Mouse (Mus musculus): ENCODE measurements around the gene Agrp. TPM values are rescaled to one million over a fixed set of nuclear protein-coding genes. Genes with fewer than 3 reads are reported as not detected.
A peak's percentile ranks its signal among the peaks of the same experiment; 100 is the strongest.
"Not testable (repeated sequence)": the region's sequence is repeated elsewhere in the genome, so short reads cannot be mapped to it uniquely, and the experiment has no call there.

Gene Agrp
- polyA plus RNA-seq, 1 experiment from 2014 or later, result 2.1 TPM

DNA sequence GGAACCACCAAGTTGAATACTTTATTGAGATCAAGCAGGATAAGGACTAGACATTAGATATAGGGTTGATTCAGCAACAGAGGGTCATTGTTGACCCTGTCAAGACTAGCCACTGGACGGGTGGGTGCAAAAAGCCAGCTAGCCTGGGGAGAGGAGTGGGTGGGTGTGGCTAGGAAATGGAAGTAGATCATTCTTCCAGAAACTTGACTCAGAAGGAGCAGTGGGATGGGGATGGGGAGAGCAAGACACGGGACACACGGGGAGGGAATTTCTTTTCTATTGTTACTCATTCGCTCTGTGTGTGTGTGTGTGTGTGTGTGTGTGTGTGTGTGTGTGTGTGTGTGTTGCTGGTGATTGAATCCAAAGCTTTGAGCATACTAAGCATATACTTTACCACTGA, 27.4 kb downstream of the Agrp start:
- H3K4me1 ChIP-seq (ENCODE audit: control insufficient read depth, insufficient read depth, low read length), result peaks cover 26% of the 10 kb centered on the region
- H3K4me2 ChIP-seq (ENCODE audit: low read depth), result no peak overlapping the region
- no peak overlapping the region for H3K9ac ChIP-seq (ENCODE audit: low read length)
- peaks cover 21% of the 10 kb centered on the region for H3K27me3 ChIP-seq (ENCODE audit: control insufficient read depth, insufficient read depth, low read length)
- no peaks in the 10 kb centered on the region for H3K36me3 ChIP-seq (ENCODE audit: control insufficient read depth, insufficient read depth, low read length)
- DNase-seq (ENCODE audit: low spot score) (no peak), ATAC-seq (ENCODE audit: insufficient read depth, low FRiP score, low TSS enrichment) (no peak)
- H3K9me3 ChIP-seq (ENCODE audit: control insufficient read depth, low read length), result no peaks in the 10 kb centered on the region
- H3K4me3 ChIP-seq (ENCODE audit: low read depth, low read length), result no peak overlapping the region
- no peak overlapping the region for H3K27ac ChIP-seq (ENCODE audit: low read depth, low read length)
- 81% methylated on average over 4 of the region's 4 CpGs for WGBS

DNA sequence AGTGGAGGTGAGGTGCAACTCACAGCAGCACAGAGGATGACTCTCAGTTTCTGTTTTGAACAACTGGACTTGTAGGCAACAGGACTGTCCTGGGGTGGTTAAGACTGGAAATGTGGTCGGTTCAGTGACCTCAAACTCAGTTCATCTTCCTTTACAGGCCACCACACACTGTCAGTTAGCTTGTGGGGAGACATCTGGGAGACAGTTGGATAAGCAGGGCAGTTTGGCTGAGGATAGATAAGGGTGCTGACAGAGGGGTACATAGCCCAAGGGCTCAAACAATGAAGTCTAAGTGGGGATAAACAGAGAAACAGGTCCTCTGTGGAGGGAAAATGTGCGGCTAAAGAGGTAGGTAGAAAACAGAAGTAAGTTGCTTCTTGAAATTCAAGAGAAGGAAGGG, 27.8 kb downstream of the Agrp start:
- Histone ChIP-seq H3K27ac (ENCODE audit: low read depth, low read length) (no peak overlapping the region), H3K4me2 (ENCODE audit: low read depth) (no peak overlapping the region), H3K36me3 (ENCODE audit: control insufficient read depth, insufficient read depth, low read length) (no peaks in the 10 kb centered on the region), H3K4me1 (ENCODE audit: control insufficient read depth, insufficient read depth, low read length) (peaks cover 30% of the 10 kb centered on the region), H3K9me3 (ENCODE audit: control insufficient read depth, low read length) (no peaks in the 10 kb centered on the region), H3K27me3 (ENCODE audit: control insufficient read depth, insufficient read depth, low read length) (peaks cover 18% of the 10 kb centered on the region), H3K4me3 (ENCODE audit: low read depth, low read length) (no peak overlapping the region), H3K9ac (ENCODE audit: low read length) (no peak overlapping the region)
- ATAC-seq (ENCODE audit: insufficient read depth, low FRiP score, low TSS enrichment) (no peak), DNase-seq (ENCODE audit: low spot score) (no peak)
- WGBS, result 75% methylated on average over 2 of the region's 2 CpGs

DNA sequence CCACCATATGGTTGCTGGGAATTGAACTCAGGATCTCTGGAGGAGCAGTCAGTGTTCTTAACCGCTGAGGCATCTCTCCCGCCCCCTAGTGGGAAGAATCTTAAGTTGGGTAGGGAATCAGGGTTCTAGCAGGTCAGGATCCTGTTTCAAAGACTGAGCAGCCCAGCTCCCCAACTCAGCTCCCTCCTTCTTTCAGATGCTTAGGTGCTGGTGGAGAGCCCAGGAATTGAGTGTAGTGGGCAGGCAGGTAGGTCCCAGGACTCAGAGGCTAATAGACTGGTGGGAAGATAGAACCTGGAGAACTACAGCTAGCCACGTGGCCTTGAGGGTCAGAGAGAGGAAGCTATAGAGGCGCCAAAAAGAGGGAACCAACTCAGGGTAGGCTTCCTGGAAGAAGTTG, 29.5 kb downstream of the Agrp start:
- 0 out of 2 replicates have a peak overlapping the region, but pooled peaks have one; percentile 0 for H3K4me2 ChIP-seq (ENCODE audit: low read depth)
- H3K9me3 ChIP-seq (ENCODE audit: control insufficient read depth, low read length), result no peaks in the 10 kb centered on the region
- no peaks in the 10 kb centered on the region for H3K36me3 ChIP-seq (ENCODE audit: control insufficient read depth, insufficient read depth, low read length)
- peaks cover 21% of the 10 kb centered on the region for H3K4me1 ChIP-seq (ENCODE audit: control insufficient read depth, insufficient read depth, low read length)
- no peak overlapping the region for H3K27ac ChIP-seq (ENCODE audit: low read depth, low read length)
- H3K27me3 ChIP-seq (ENCODE audit: control insufficient read depth, insufficient read depth, low read length), result peaks cover 9% of the 10 kb centered on the region
- DNase-seq (ENCODE audit: low spot score), result no peak
- no peak for ATAC-seq (ENCODE audit: insufficient read depth, low FRiP score, low TSS enrichment)
- H3K9ac ChIP-seq (ENCODE audit: low read length), result no peak overlapping the region
- WGBS, result 32% methylated on average over 4 of the region's 4 CpGs
- no peak overlapping the region for H3K4me3 ChIP-seq (ENCODE audit: low read depth, low read length)

DNA sequence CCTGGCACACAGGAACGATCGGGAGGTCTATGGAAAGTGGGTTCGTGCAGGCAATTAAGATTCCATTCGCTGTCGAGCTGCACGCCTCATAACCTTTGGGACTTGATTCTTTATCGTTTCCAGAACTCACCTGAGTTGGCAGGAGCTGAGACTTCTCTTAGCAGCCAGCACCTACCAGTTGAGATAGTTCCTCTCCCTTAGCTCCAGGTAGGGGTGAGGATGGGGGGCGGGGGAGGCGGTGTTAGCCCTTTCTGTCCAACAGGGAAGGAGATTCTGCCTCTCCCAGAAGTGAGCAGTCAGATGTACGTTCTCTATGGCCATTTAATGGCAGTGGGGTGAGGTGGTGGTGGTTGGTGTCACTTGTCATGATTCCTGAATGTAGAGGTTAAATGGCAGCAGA, 30.1 kb downstream of the Agrp start:
- no peaks in the 10 kb centered on the region for H3K36me3 ChIP-seq (ENCODE audit: control insufficient read depth, insufficient read depth, low read length)
- ATAC-seq (ENCODE audit: insufficient read depth, low FRiP score, low TSS enrichment), result no peak
- 0 out of 2 replicates have a peak overlapping the region, but pooled peaks have one; percentile 20 for H3K27ac ChIP-seq (ENCODE audit: low read depth, low read length)
- peaks cover 21% of the 10 kb centered on the region for H3K4me1 ChIP-seq (ENCODE audit: control insufficient read depth, insufficient read depth, low read length)
- WGBS, result 7% methylated on average over 10 of the region's 10 CpGs
- H3K9me3 ChIP-seq (ENCODE audit: control insufficient read depth, low read length), result no peaks in the 10 kb centered on the region
- peak overlapping the region; percentile 93 for H3K4me2 ChIP-seq (ENCODE audit: low read depth)
- peaks cover 3% of the 10 kb centered on the region; the same call in 1 of the 2 replicates for H3K27me3 ChIP-seq (ENCODE audit: control insufficient read depth, insufficient read depth, low read length)
- peak overlapping the region; percentile 91 for H3K9ac ChIP-seq (ENCODE audit: low read length)
- no peak for DNase-seq (ENCODE audit: low spot score)
- peak overlapping the region; percentile 85 for H3K4me3 ChIP-seq (ENCODE audit: low read depth, low read length)

DNA sequence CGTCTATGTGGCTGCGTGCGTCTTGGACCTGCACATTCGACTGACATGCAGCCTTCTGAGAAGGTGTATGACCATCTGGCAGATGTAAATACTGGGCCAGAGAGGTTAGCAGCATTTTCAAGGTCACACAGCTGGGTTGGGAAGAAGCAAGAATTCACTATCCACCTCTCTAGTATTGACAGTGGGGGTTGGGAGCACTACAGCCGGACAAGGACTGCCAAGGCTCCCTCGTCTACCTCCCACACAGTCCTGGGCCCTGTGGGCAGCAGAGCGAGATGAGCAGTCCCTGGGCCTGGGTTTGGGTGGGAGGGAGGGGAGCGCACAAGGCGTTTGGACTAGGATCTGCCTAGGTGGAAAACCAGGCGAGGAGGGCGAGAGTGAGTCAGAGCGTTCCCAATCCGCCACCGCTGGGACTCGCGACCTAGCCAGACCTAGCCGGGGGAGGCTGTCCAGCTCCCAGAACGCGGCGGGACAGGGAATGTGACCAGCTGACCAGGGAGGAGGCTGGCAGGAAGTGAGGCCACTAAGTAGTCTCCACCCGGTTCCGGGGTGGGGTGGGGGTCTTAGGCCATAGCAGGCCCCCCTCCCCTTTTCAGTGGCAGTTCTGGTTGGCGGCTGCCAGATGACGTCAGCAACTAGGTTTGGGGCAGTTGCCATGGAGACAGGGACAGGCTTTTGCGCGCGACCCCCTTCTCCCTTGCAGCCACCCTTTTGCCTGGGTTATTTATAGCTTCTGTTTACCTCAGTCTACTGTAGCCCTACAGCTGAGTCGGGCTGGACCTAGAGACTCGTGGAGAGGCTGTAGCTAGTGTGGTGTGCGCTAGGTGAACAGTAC, 30.8 kb downstream of the Agrp start:
- Histone ChIP-seq H3K27me3 (ENCODE audit: control insufficient read depth, insufficient read depth, low read length) (no peaks in the 10 kb centered on the region), H3K36me3 (ENCODE audit: control insufficient read depth, insufficient read depth, low read length) (no peaks in the 10 kb centered on the region), H3K4me1 (ENCODE audit: control insufficient read depth, insufficient read depth, low read length) (peaks cover 21% of the 10 kb centered on the region), H3K27ac (ENCODE audit: low read depth, low read length) (peak overlapping the region; percentile 89), H3K9ac (ENCODE audit: low read length) (peak overlapping the region; percentile 91), H3K4me3 (ENCODE audit: low read depth, low read length) (peak overlapping the region; percentile 85), H3K4me2 (ENCODE audit: low read depth) (peak overlapping the region; percentile 93), H3K9me3 (ENCODE audit: control insufficient read depth, low read length) (no peaks in the 10 kb centered on the region)
- ATAC-seq (ENCODE audit: insufficient read depth, low FRiP score, low TSS enrichment) (peak; percentile 76), DNase-seq (ENCODE audit: low spot score) (peak; percentile 87)
- WGBS, result 2% methylated on average over 24 of the region's 30 CpGs

DNA sequence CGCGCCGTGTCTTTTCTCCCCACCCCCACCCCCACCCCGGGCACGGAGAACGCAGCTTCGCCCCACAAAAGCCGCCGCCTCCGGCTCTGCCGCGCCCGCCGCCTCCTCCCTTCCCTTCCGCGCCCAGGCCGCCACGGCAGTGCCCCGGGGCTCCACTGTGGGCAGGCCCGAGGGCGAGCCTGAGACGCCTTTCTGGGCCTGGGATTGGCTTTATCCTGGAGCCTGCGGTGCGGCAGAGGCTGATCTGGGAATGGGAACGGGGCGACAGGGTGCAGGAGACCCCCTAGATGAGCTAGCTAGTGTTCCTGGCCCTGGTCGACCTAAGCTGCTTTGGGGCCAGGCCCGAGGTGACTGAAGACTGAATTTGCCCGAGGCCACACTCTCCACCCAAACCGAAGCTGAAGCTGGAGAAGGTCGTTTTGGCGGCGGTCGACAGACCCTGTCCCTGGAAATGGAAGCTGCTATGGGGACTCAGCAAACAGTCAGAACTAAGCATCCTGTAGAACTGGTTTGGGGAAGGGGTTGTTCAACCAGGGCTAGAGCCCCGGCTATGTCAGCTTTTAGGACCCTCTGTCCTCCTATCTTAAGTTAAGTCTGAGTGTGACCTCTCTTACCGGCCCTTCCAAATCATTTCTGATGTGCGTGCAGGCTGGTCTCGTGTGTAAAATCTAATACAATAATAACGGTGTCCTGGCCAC, 31.6 kb downstream of the Agrp start:
- Histone ChIP-seq H3K4me2 (ENCODE audit: low read depth) (peak overlapping the region; percentile 93), H3K4me1 (ENCODE audit: control insufficient read depth, insufficient read depth, low read length) (peaks cover 21% of the 10 kb centered on the region), H3K27me3 (ENCODE audit: control insufficient read depth, insufficient read depth, low read length) (no peaks in the 10 kb centered on the region), H3K36me3 (ENCODE audit: control insufficient read depth, insufficient read depth, low read length) (no peaks in the 10 kb centered on the region), H3K9me3 (ENCODE audit: control insufficient read depth, low read length) (no peaks in the 10 kb centered on the region), H3K4me3 (ENCODE audit: low read depth, low read length) (peak overlapping the region; percentile 85), H3K9ac (ENCODE audit: low read length) (peak overlapping the region; percentile 91), H3K27ac (ENCODE audit: low read depth, low read length) (peak overlapping the region; percentile 89)
- ATAC-seq (ENCODE audit: insufficient read depth, low FRiP score, low TSS enrichment) (peak; percentile 25; the same call in 1 of the 2 replicates), DNase-seq (ENCODE audit: low spot score) (peak; percentile 62)
- WGBS, result 1% methylated on average over 33 of the region's 39 CpGs

DNA sequence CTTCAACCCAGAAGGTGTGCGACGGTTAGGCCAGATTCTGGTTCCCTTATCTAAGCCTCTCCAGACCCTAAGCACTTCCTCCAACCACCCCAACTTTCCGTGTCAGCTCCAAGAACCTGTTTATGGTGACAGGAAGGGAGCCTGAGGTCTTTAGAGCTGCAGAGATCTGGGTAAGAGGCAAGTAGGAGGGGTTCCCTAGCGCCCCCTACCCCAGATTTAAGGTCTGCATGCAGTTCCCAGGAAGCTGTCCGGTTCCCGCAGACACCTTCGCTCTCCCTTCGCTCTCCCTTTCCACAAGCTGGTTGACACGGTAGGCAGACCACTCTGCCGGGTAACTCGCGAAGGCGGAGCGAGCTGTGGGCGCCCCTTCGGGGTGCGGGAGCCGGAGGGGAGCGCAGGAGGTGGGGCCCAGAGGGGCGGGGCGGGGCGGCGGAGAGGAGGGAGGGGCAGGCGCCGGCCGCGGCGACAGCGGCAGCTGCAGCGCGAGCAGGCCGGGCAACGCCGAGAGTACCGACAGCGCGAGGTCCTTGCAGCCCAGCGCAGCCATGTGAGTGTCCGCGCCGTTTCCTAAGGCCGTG, 32.3 kb downstream of the Agrp start, which contains the start of gene Ripor1:
Ripor1 (plus strand) TSS at position 452 of the 578 bp plus-strand sequence.
- DNase-seq (ENCODE audit: low spot score) (peak; percentile 85), ATAC-seq (ENCODE audit: insufficient read depth, low FRiP score, low TSS enrichment) (peak; percentile 67)
- H3K27me3 ChIP-seq (ENCODE audit: control insufficient read depth, insufficient read depth, low read length), result no peaks in the 10 kb centered on the region
- peak within 1 kb of the TSS; percentile 85 for H3K4me3 ChIP-seq (ENCODE audit: low read depth, low read length)
- H3K4me2 ChIP-seq (ENCODE audit: low read depth), result peak within 1 kb of the TSS; percentile 93
- peak within 1 kb of the TSS; percentile 89 for H3K27ac ChIP-seq (ENCODE audit: low read depth, low read length)
- H3K9ac ChIP-seq (ENCODE audit: low read length), result peak within 1 kb of the TSS; percentile 91
- no peaks in the 10 kb centered on the region for H3K36me3 ChIP-seq (ENCODE audit: control insufficient read depth, insufficient read depth, low read length)
- no peaks in the 10 kb centered on the region for H3K9me3 ChIP-seq (ENCODE audit: control insufficient read depth, low read length)
- 1% methylated on average over 17 of the region's 42 CpGs for WGBS
- peaks cover 21% of the 10 kb centered on the region for H3K4me1 ChIP-seq (ENCODE audit: control insufficient read depth, insufficient read depth, low read length)

DNA sequence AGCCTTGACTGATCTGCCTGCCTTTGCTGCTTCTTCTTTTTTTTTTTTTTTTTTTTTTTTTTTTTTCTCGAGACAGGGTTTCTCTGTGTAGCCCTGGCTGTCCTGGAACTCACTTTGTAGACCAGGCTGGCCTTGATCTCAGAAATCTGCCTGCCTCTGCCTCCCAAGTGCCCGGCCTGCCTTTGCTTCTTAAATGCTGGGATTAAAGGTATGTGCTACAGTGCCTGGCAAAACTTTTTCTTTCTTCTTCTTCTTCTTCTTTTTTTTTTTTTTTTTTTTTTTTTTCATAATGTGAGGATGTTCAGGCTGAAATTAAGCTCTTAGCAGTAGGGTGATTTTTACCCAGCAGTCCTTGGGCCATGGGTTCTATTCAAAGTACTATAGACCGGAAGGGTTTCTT, 34.7 kb downstream of the Agrp start:
- ATAC-seq (ENCODE audit: insufficient read depth, low FRiP score, low TSS enrichment); H3K9ac ChIP-seq (ENCODE audit: low read length): not testable (repeated sequence)

More for the DNA sequence above, 34.7 kb downstream of the Agrp start:
- 76% methylated on average over 3 of the region's 3 CpGs for WGBS
- not testable (repeated sequence) for H3K9me3 ChIP-seq (ENCODE audit: control insufficient read depth, low read length); H3K4me3 ChIP-seq (ENCODE audit: low read depth, low read length); H3K4me2 ChIP-seq (ENCODE audit: low read depth); H3K27ac ChIP-seq (ENCODE audit: low read depth, low read length); H3K27me3 ChIP-seq (ENCODE audit: control insufficient read depth, insufficient read depth, low read length); H3K36me3 ChIP-seq (ENCODE audit: control insufficient read depth, insufficient read depth, low read length); DNase-seq (ENCODE audit: low spot score)
- peaks cover 21% of the 10 kb centered on the region for H3K4me1 ChIP-seq (ENCODE audit: control insufficient read depth, insufficient read depth, low read length)

Measured in neural tube, embryonic 11.5 days (tissue).